Mouse (Mus musculus) retina, adult 2 months (tissue): ENCODE results near the gene Gm12394.
"Not testable (repeated sequence)": the region's sequence is repeated elsewhere in the genome, so short reads cannot be mapped to it uniquely, and the experiment has no call there.

ENCODE experiments used
- DNase-seq: peaks from one replicate; pipeline ENCODE4 v3.0.0-alpha.2; 2012; ENCODE audit warnings: low read depth, low spot score

Gm12394 gene

DNA sequence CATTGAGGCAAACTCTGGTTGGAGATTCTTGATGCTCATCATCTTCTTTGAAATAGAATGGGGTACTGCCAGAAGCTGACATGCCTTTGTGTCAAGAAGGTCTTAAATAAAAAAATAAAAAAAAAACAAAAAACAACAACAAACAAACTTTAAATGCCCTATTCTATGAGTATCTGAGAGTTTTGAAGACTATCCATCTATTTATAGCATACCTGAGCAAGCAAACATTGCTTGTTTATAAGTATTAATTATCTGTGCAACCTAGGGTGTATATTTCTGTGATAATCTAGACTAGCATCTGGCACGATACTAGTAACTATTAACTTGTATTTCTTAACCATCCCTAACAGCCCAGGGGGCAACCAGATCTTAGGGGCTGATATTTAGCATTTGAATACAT, at the start of gene Gm12394:
TSS of gene Gm12394 (minus strand) at position 101 of the 400 bp plus-strand sequence.
- not testable (repeated sequence) for DNase-seq

DNA sequence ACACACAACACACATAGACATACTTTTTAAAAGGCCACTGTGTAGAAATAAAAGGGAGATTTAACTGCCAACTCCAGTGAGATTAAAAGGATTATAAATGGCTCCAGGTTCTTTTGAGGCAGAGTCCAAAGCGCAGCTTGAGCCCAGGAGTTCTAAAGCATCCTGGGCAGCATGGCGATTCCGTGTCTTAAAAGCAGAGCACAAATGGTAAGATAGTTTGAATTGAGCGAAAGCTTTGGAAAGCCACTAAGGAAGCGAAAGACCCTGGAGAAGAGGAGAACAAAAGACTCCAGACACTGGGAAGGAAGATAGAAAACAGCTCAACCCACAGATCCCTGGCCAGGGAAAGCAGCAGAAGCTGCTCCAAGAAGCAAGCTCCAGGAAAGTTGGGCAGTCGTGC, 48.4 kb upstream of the Gm12394 start:
- DNase-seq = no peak

GRCm38 (mm10) chr4:42904523-42904922, 48.0 kb upstream of the Gm12394 start:
- DNase-seq = no peak

- no peak for DNase-seq
Measured at GRCm38 (mm10) chr4:42903942-42904341, 47.4 kb upstream of the Gm12394 start.

DNA sequence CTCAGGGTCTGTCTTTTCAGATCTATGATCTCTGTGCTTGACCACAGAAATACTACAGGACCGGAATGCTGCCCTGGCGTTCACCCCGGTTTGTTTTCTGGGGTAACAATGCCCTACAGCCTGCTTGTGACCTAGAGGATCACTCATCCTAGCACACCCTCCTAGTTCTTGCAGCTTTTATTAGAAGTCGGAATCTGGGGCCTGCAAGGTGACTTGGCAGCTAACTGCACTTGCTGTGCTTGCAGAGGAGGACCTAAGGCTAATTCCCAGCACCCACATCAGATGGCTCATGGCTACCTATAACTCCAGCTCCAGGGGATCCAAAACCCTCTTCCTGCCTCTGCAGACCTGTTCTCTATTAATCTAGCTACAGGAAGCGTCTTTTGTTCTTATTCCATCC, 46.2 kb upstream of the Gm12394 start:
- DNase-seq = no peak

DNA sequence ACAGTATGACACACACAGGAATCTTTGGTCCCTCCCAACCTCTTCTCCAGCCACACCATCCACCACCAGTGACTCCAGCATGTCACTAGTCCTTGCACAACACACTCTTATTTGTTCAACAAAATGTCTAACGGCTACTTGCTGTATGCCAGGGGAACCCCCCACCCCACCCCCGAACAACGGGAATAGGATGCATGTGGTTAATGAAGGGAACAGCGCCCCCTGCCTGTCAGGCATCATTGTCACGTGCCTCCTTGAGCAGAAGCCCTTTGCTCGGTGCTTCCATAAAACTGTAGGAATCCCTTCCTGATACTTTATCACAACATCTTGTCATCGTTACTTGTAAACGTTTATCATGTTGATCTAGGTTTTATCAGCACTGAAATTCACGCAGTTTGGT, 45.6 kb upstream of the Gm12394 start:
- no peak for DNase-seq

GRCm38 (mm10) chr4:42900878-42901277, 44.3 kb upstream of the Gm12394 start:
- no peak for DNase-seq

GRCm38 (mm10) chr4:42898914-42899313, 42.3 kb upstream of the Gm12394 start:
- no peak for DNase-seq

GRCm38 (mm10) chr4:42895118-42895517, 38.5 kb upstream of the Gm12394 start:
- no peak for DNase-seq

- DNase-seq = no peak
Measured at GRCm38 (mm10) chr4:42891176-42891575, 34.6 kb upstream of the Gm12394 start.

- DNase-seq = no peak
Measured at GRCm38 (mm10) chr4:42888806-42889205, 32.2 kb upstream of the Gm12394 start.

GRCm38 (mm10) chr4:42886926-42887325, 30.4 kb upstream of the Gm12394 start:
- DNase-seq = no peak

DNA sequence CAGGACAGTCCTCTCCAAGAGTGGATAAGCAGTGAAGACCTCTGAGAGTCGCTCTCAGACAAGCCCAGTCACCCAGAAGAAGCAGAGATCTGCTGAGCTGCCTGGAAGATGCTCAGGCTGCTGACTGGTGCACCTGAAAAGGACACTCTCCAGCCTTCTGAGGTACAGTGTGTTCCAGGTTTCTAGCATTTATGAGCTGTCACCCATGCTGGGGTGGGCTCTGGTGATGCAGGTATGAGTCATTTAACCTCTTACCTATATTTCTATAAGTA, 24.0 kb upstream of the Gm12394 start:
- no peak for DNase-seq

GRCm38 (mm10) chr4:42879829-42880676, 23.5 kb upstream of the Gm12394 start:
- no peak for DNase-seq

DNA sequence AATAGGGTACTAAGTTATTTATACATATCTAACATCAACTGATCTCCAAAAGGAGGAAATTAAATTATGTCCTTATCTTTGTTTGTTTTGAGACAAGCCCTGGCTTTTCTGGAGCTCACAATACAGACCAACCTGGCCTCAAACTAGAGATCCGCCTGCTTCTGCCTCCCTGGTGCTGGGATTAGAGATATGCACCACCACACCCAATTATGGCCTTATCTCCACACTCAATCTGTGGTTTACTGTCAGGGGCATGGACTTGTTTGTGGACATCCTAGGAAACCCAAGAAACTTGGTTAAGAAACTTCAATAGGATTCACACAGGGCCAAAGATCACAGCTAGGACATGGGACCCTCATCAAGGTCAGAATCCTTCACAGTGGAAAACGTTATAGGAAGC, 21.1 kb upstream of the Gm12394 start:
- no peak for DNase-seq

GRCm38 (mm10) chr4:42876586-42877291, 20.2 kb upstream of the Gm12394 start:
- DNase-seq = peak; percentile 63

DNA sequence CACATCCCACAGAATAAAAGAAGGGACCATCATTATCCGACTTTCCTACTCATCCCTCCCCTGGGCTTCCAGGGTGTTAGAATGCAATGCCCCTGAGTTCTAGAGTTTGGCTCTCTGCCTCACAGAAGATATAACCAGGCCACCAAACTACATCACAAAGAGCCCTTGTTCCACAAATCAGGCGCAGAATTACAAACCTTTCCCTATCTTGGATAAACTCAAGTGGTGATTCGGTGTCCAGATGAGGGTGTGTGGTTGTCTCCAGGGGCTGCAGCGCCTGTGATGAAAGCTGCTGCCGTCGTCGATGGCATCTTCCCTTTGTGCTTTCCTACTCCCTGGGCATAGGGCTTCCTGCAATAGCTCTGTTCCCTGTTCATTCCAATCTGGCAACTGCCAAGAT, 17.6 kb upstream of the Gm12394 start, which contains the start of gene Fam205c:
TSS of gene Fam205c (minus strand) at position 101 of the 400 bp plus-strand sequence.
- no peak for DNase-seq

- DNase-seq = no peak
Measured at GRCm38 (mm10) chr4:42872746-42873435, 16.3 kb upstream of the Gm12394 start.

- DNase-seq = no peak
Measured at GRCm38 (mm10) chr4:42872151-42872550, 15.6 kb upstream of the Gm12394 start.

GRCm38 (mm10) chr4:42870748-42871147, 14.2 kb upstream of the Gm12394 start:
- no peak for DNase-seq

DNA sequence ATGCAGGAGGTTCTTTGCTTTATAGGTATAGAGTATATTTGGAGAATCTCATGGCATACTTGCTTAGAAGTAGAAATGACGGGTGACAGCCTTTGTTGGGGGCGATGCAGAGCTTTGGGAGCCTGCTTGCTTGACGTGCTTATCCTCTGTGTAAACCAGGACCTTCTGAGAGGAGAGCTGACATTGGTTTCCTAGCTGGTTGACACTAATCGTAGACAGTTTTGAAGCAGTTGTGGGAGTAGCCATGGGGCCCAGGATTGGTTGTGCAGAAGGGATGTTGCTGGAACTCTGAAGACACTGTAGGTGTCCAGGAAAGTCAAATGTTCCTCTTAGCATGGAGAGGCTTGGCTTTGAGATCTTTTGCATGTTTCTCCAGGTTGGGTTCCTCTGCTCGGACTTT, 11.6 kb upstream of the Gm12394 start:
- no peak for DNase-seq

DNA sequence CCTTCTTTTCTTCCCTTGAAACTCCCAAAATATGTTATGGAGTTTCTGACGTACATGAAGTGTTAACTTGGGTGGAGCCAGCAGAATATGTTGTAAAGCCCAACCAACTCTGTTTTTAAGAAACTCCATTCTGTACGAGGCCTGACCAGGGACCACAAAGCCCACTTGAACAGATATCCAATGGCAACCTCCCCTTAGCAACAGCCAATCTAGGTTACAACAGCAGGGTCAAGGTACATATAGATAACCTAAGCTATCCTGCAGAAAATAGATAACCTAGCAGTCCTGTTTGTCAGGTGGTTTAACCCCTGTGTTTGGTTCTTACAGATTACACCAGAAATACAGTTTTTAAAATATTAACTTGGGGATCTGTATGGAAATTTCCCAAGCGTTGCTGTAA, 10.8 kb upstream of the Gm12394 start:
- DNase-seq = no peak

GRCm38 (mm10) chr4:42863487-42863886, 6.9 kb upstream of the Gm12394 start:
- DNase-seq = not testable (repeated sequence)
